Mouse (Mus musculus) CH12.LX (cell line): ENCODE results near the gene Lpar3.

Source experiments
- CTCF ChIP-seq, 2 experiments: IDR thresholded peaks in 1 of 2; conservative IDR thresholded peaks in 1 of 2; 2 replicates each; pipeline ENCODE4 v1.5.1; 2011 to 2012; ENCODE audit warnings: low read depth in 2 of 2, low read length in 2 of 2, improper control_type of control experiment in 1 of 2, inconsistent platforms in 1 of 2, mild to moderate bottlenecking in 1 of 2, moderate library complexity in 1 of 2
- E2F4 ChIP-seq: IDR thresholded peaks from 2 replicates; pipeline ENCODE4 v1.6.1; 2011; ENCODE audit warnings: low read depth, low read length, improper control_type of control experiment; ENCODE audit not compliant: insufficient replicate concordance
- ELF1 ChIP-seq: IDR thresholded peaks from 2 replicates; pipeline ENCODE4 v1.6.1; 2014; ENCODE audit warnings: low read depth, mild to moderate bottlenecking, inconsistent platforms, low read length, improper control_type of control experiment
- POLR2A ChIP-seq: IDR thresholded peaks from 2 replicates; pipeline ENCODE4 v1.6.1; 2011; ENCODE audit warnings: low read depth, mild to moderate bottlenecking, improper control_type of control experiment, low read length
- RAD21 ChIP-seq: IDR thresholded peaks from 2 replicates; pipeline ENCODE4 v1.6.1; 2011; ENCODE audit warnings: low read depth, mild to moderate bottlenecking, low read length, improper control_type of control experiment, moderate library complexity
- ZC3H11A ChIP-seq: IDR thresholded peaks from 2 replicates; pipeline ENCODE4 v1.6.1; 2012; ENCODE audit warnings: low read depth, mild to moderate bottlenecking, inconsistent platforms, low read length, improper control_type of control experiment

GRCm38 (mm10) chr3:146307886-146308285 lies 87.1 kb downstream of the Lpar3 start:
- TF ChIP-seq CTCF (conservative IDR thresholded peaks at IDR 0.05 in 1 of 2, IDR thresholded peaks at IDR 0.05 in 1 of 2; ENCODE audit: low read depth in 2 of 2, low read length in 2 of 2) (no peak), ELF1 (no peak), POLR2A (no peak), RAD21 (no peak), E2F4 (no peak), ZC3H11A (no peak)
